Mouse (Mus musculus): ENCODE data around the gene Rpp30. TPM values are rescaled to one million over a fixed set of nuclear protein-coding genes. Genes with fewer than 3 reads are reported as not detected.

Gene Rpp30
- polyA plus RNA-seq, 1 experiment from 2014 or later = 74.3 TPM

GRCm38 (mm10) chr19:36097194-36097593 lies 13.7 kb downstream of the Rpp30 start:
- Histone ChIP-seq H3K27ac (replicated peaks; ENCODE audit: low read depth, low read length) (no peak overlapping the region), H3K4me1 (ENCODE audit: control insufficient read depth, insufficient read depth, low read length) (no peaks in the 10 kb centered on the region), H3K4me2 (ENCODE audit: low read length) (no peak overlapping the region), H3K9ac (replicated peaks; ENCODE audit: low read length) (no peak overlapping the region), H3K27me3 (ENCODE audit: control insufficient read depth, insufficient read depth, low read length) (no peaks in the 10 kb centered on the region), H3K9me3 (ENCODE audit: control insufficient read depth, low read length) (no peaks in the 10 kb centered on the region), H3K4me3 (replicated peaks; ENCODE audit: low read depth, low read length) (no peak overlapping the region), H3K36me3 (ENCODE audit: control insufficient read depth, insufficient read depth, low read length) (peaks cover 83% of the 10 kb centered on the region)
- no peak for DNase-seq
- no peak for ATAC-seq (ENCODE audit: low FRiP score, low TSS enrichment)
- WGBS = 94% methylated on average over 3 of the region's 3 CpGs

GRCm38 (mm10) chr19:36098265-36098664 lies 14.7 kb downstream of the Rpp30 start:
- H3K27me3 ChIP-seq (ENCODE audit: control insufficient read depth, insufficient read depth, low read length) = no peaks in the 10 kb centered on the region
- H3K4me1 ChIP-seq (ENCODE audit: control insufficient read depth, insufficient read depth, low read length) = no peaks in the 10 kb centered on the region
- no peak overlapping the region for H3K27ac ChIP-seq (replicated peaks; ENCODE audit: low read depth, low read length)
- no peak overlapping the region for H3K9ac ChIP-seq (replicated peaks; ENCODE audit: low read length)
- ATAC-seq (ENCODE audit: low FRiP score, low TSS enrichment) (no peak), DNase-seq (no peak)
- H3K4me2 ChIP-seq (ENCODE audit: low read length) = no peak overlapping the region
- peaks cover 84% of the 10 kb centered on the region for H3K36me3 ChIP-seq (ENCODE audit: control insufficient read depth, insufficient read depth, low read length)
- no peaks in the 10 kb centered on the region for H3K9me3 ChIP-seq (ENCODE audit: control insufficient read depth, low read length)
- WGBS = 96% methylated on average over 1 of the region's 1 CpGs
- H3K4me3 ChIP-seq (replicated peaks; ENCODE audit: low read depth, low read length) = no peak overlapping the region

- ATAC-seq (ENCODE audit: low FRiP score, low TSS enrichment) (no peak), DNase-seq (no peak)
- peaks cover 84% of the 10 kb centered on the region for H3K36me3 ChIP-seq (ENCODE audit: control insufficient read depth, insufficient read depth, low read length)
- H3K4me3 ChIP-seq (replicated peaks; ENCODE audit: low read depth, low read length) = no peak overlapping the region
- no peaks in the 10 kb centered on the region for H3K9me3 ChIP-seq (ENCODE audit: control insufficient read depth, low read length)
- no peak overlapping the region for H3K4me2 ChIP-seq (ENCODE audit: low read length)
- H3K4me1 ChIP-seq (ENCODE audit: control insufficient read depth, insufficient read depth, low read length) = no peaks in the 10 kb centered on the region
- no peak overlapping the region for H3K27ac ChIP-seq (replicated peaks; ENCODE audit: low read depth, low read length)
- 94% methylated on average over 7 of the region's 7 CpGs for WGBS
- no peaks in the 10 kb centered on the region for H3K27me3 ChIP-seq (ENCODE audit: control insufficient read depth, insufficient read depth, low read length)
- no peak overlapping the region for H3K9ac ChIP-seq (replicated peaks; ENCODE audit: low read length)
Observed at GRCm38 (mm10) chr19:36098916-36099315, 15.4 kb downstream of the Rpp30 start.

GRCm38 (mm10) chr19:36103909-36104308 lies 20.4 kb downstream of the Rpp30 start:
- no peaks in the 10 kb centered on the region for H3K9me3 ChIP-seq (ENCODE audit: control insufficient read depth, low read length)
- 97% methylated on average over 5 of the region's 5 CpGs for WGBS
- no peak overlapping the region for H3K9ac ChIP-seq (replicated peaks; ENCODE audit: low read length)
- DNase-seq (no peak), ATAC-seq (ENCODE audit: low FRiP score, low TSS enrichment) (no peak)
- H3K4me2 ChIP-seq (ENCODE audit: low read length) = no peak overlapping the region
- no peaks in the 10 kb centered on the region for H3K27me3 ChIP-seq (ENCODE audit: control insufficient read depth, insufficient read depth, low read length)
- H3K27ac ChIP-seq (replicated peaks; ENCODE audit: low read depth, low read length) = no peak overlapping the region
- H3K36me3 ChIP-seq (ENCODE audit: control insufficient read depth, insufficient read depth, low read length) = peaks cover 52% of the 10 kb centered on the region
- no peak overlapping the region for H3K4me3 ChIP-seq (replicated peaks; ENCODE audit: low read depth, low read length)
- no peaks in the 10 kb centered on the region for H3K4me1 ChIP-seq (ENCODE audit: control insufficient read depth, insufficient read depth, low read length)

GRCm38 (mm10) chr19:36109318-36109944 lies 25.9 kb downstream of the Rpp30 start:
- peak; percentile 41; the same call in 1 of the 2 replicates for ATAC-seq (ENCODE audit: low FRiP score, low TSS enrichment)
- no peaks in the 10 kb centered on the region for H3K27me3 ChIP-seq (ENCODE audit: control insufficient read depth, insufficient read depth, low read length)
- no peak overlapping the region for H3K9ac ChIP-seq (replicated peaks; ENCODE audit: low read length)
- peak; percentile 44 for DNase-seq
- H3K27ac ChIP-seq (replicated peaks; ENCODE audit: low read depth, low read length) = no peak overlapping the region
- no peaks in the 10 kb centered on the region for H3K9me3 ChIP-seq (ENCODE audit: control insufficient read depth, low read length)
- peak overlapping the region; percentile 34 for H3K4me2 ChIP-seq (ENCODE audit: low read length)
- peaks cover 5% of the 10 kb centered on the region; the same call in 1 of the 2 replicates for H3K36me3 ChIP-seq (ENCODE audit: control insufficient read depth, insufficient read depth, low read length)
- no peaks in the 10 kb centered on the region for H3K4me1 ChIP-seq (ENCODE audit: control insufficient read depth, insufficient read depth, low read length)
- WGBS = 58% methylated on average over 26 of the region's 26 CpGs
- no peak overlapping the region for H3K4me3 ChIP-seq (replicated peaks; ENCODE audit: low read depth, low read length)

- 63% methylated on average over 7 of the region's 7 CpGs for whole genome bisulfite sequencing
- H3K36me3 ChIP-seq (ENCODE audit: control insufficient read depth, insufficient read depth, low read length) = peaks cover 5% of the 10 kb centered on the region; the same call in 1 of the 2 replicates
- H3K9me3 ChIP-seq (ENCODE audit: control insufficient read depth, low read length) = no peaks in the 10 kb centered on the region
- no peak for DNase-seq
- no peak overlapping the region for H3K27ac ChIP-seq (replicated peaks; ENCODE audit: low read depth, low read length)
- no peak overlapping the region for H3K9ac ChIP-seq (replicated peaks; ENCODE audit: low read length)
- ATAC-seq (ENCODE audit: low FRiP score, low TSS enrichment) = no peak
- no peak overlapping the region for H3K4me2 ChIP-seq (ENCODE audit: low read length)
- no peak overlapping the region for H3K4me3 ChIP-seq (replicated peaks; ENCODE audit: low read depth, low read length)
- H3K4me1 ChIP-seq (ENCODE audit: control insufficient read depth, insufficient read depth, low read length) = no peaks in the 10 kb centered on the region
- no peaks in the 10 kb centered on the region for H3K27me3 ChIP-seq (ENCODE audit: control insufficient read depth, insufficient read depth, low read length)
Observed at GRCm38 (mm10) chr19:36110465-36110864, 26.9 kb downstream of the Rpp30 start.

- Histone ChIP-seq H3K9ac (replicated peaks; ENCODE audit: low read length) (no peak overlapping the region), H3K27me3 (ENCODE audit: control insufficient read depth, insufficient read depth, low read length) (no peaks in the 10 kb centered on the region), H3K4me1 (ENCODE audit: control insufficient read depth, insufficient read depth, low read length) (no peaks in the 10 kb centered on the region), H3K4me3 (replicated peaks; ENCODE audit: low read depth, low read length) (no peak overlapping the region), H3K9me3 (ENCODE audit: control insufficient read depth, low read length) (no peaks in the 10 kb centered on the region), H3K36me3 (ENCODE audit: control insufficient read depth, insufficient read depth, low read length) (no peaks in the 10 kb centered on the region), H3K4me2 (ENCODE audit: low read length) (peak overlapping the region; percentile 34), H3K27ac (replicated peaks; ENCODE audit: low read depth, low read length) (no peak overlapping the region)
- DNase-seq = peak; percentile 84
- ATAC-seq (ENCODE audit: low FRiP score, low TSS enrichment) = peak; percentile 53; the same call in 1 of the 2 replicates
- 35% methylated on average over 7 of the region's 7 CpGs for WGBS
Observed at GRCm38 (mm10) chr19:36111054-36111895, 27.8 kb downstream of the Rpp30 start.

- Histone ChIP-seq H3K9me3 (ENCODE audit: control insufficient read depth, low read length) (no peaks in the 10 kb centered on the region), H3K4me1 (ENCODE audit: control insufficient read depth, insufficient read depth, low read length) (no peaks in the 10 kb centered on the region), H3K27ac (replicated peaks; ENCODE audit: low read depth, low read length) (no peak overlapping the region), H3K36me3 (ENCODE audit: control insufficient read depth, insufficient read depth, low read length) (no peaks in the 10 kb centered on the region), H3K27me3 (ENCODE audit: control insufficient read depth, insufficient read depth, low read length) (no peaks in the 10 kb centered on the region), H3K4me3 (replicated peaks; ENCODE audit: low read depth, low read length) (no peak overlapping the region), H3K9ac (replicated peaks; ENCODE audit: low read length) (no peak overlapping the region), H3K4me2 (ENCODE audit: low read length) (peak overlapping the region; percentile 34)
- ATAC-seq (ENCODE audit: low FRiP score, low TSS enrichment) = no peak
- DNase-seq = no peak
- WGBS = 51% methylated on average over 17 of the region's 17 CpGs
Observed at GRCm38 (mm10) chr19:36112007-36112406, 28.5 kb downstream of the Rpp30 start.
